ENCODE assay signal across 9 mouse cellular contexts in the genomic region with DNA sequence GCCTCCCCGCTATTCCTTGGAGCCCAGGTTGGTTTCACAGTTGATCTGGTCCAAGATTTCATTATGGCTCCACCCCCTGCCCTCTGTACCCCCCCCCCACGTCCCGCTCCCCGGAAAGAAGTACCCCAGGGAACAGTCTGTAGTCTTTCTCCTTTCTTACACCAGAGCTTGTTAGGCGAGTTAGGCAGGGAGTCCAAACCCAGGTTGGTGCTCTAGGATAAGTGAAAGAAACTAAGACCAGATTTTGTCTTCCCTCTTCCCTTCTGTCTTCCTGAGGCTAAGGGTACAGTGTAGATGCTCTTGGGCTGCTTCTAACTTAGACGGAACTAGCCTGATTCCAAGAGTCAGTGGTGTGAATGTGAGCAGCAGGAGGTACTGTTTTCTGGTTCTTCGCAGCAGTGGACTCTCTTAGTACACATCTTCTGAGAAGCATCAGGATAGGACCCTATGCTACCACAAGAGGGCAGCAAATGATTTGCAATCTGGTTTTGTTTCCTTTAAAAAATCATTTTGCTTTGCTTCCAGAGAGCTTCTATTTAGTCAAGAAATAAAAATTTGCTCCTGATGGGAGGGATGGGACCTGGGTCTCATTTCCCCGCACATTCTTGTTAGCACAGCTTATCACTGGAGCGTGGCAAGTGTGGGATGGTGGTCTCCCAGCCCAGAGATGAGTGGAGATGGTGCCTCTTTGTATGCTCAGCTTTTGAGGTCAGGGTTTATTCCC.
A peak's percentile ranks its signal among the peaks of the same experiment; 100 is the strongest.
DNase-seq lines count a peak whose midpoint lies in the region; ATAC-seq lines count a peak whose summit lies in the region.
"Had no signal": no experiment of that assay in that cellular context is flagged by ENCODE, and none has a peak within 500 bp of the region (broad histone marks: within the 10 kb centered on the region; RNA-seq: fewer than 3 reads in every experiment).

No protein-coding gene starts in this region.

- no peak for ATAC-seq in heart, embryonic 15.5 days (replicated peaks; ENCODE audit: insufficient number of reproducible peaks, insufficient read depth, low FRiP score, low read depth)

- H3K27ac ChIP-seq in heart, embryonic 15.5 days = no peak overlapping the region
- H3K27ac ChIP-seq: liver, embryonic 13.5 days had no signal

- no peaks in the 10 kb centered on the region for H3K27me3 ChIP-seq in heart, embryonic 15.5 days
- H3K27me3 ChIP-seq: liver, embryonic 13.5 days had no signal

- WGBS in heart, embryonic 15.5 days = 9% methylated on average over 9 of the region's 9 CpGs

- 0 out of 2 replicates have a peak overlapping the region, but pooled peaks have one; percentile 18 for H3K4me2 ChIP-seq in heart, embryonic 15.5 days
- H3K4me2 ChIP-seq: liver, embryonic 13.5 days had no signal

- DNase-seq in adrenal gland, adult 2 months = peak; percentile 11
- no peak for DNase-seq in adrenal gland, adult 8-10 months
- peak; percentile 65 for DNase-seq in MN1 (ENCODE audit: low spot score)
- peak; percentile 84 for DNase-seq in embryo, embryonic 10 days (ENCODE audit: low spot score)
- DNase-seq in layer of hippocampus, adult 11-12 months (ENCODE audit: low spot score) = peak; percentile 73
- DNase-seq in lung, postnatal 25 days (ENCODE audit: low spot score) = peak; percentile 10
- peak; percentile 45 to 55 for DNase-seq in right cerebral cortex, postnatal 36 days (ENCODE audit: low spot score in 2 of 2)
- DNase-seq: liver, embryonic 13.5 days had no signal

- no peaks in the 10 kb centered on the region for H3K36me3 ChIP-seq in heart, embryonic 15.5 days
- H3K36me3 ChIP-seq: liver, embryonic 13.5 days had no signal

- H3K9ac ChIP-seq in heart, embryonic 15.5 days = no peak overlapping the region
- H3K9ac ChIP-seq: liver, embryonic 13.5 days had no signal

- no peaks in the 10 kb centered on the region for H3K4me1 ChIP-seq in heart, embryonic 15.5 days (replicated peaks)
- H3K4me1 ChIP-seq: liver, embryonic 13.5 days had no signal

- H3K9me3 ChIP-seq in heart, embryonic 15.5 days (replicated peaks) = no peaks in the 10 kb centered on the region
- H3K9me3 ChIP-seq: liver, embryonic 13.5 days had no signal

- no peak overlapping the region for H3K4me3 ChIP-seq in heart, embryonic 15.5 days
- H3K4me3 ChIP-seq: liver, embryonic 13.5 days had no signal
